Mouse (Mus musculus) kidney, postnatal 14 days (tissue): Measurements from ENCODE around the gene Nt5c3.

Source experiments
- DNase-seq: peaks from one replicate; pipeline ENCODE4 v3.0.0; 2022; ENCODE audit warnings: mixed read lengths

Gene Nt5c3

GRCm38 (mm10) chr6:56834769-56835168, 89.0 kb downstream of the Nt5c3 start:
- no peak for DNase-seq

GRCm38 (mm10) chr6:56832830-56833229, 90.9 kb downstream of the Nt5c3 start:
- DNase-seq: no peak

GRCm38 (mm10) chr6:56832407-56832796, 91.3 kb downstream of the Nt5c3 start:
- no peak for DNase-seq
